9 mouse cellular contexts compared by ENCODE assay signal in genomic region chr7:31041023-31041407, GRCm38 (mm10). TPM values are rescaled to one million over a fixed set of nuclear protein-coding genes. Genes with fewer than 3 reads are reported as not detected.
DNase-seq lines count a peak whose midpoint lies in the region; ATAC-seq and TF ChIP-seq lines count a peak whose summit lies in the region.
"Had no signal": no experiment of that assay in that cellular context is flagged by ENCODE, and none has a peak within 500 bp of the region (broad histone marks: within the 10 kb centered on the region; RNA-seq: fewer than 3 reads in every experiment).

No protein-coding gene starts in this region.

- 41% methylated on average over 8 of the region's 8 CpGs for WGBS in kidney, postnatal 0 days
- WGBS in embryonic facial prominence, embryonic 15.5 days, result 34% methylated on average over 8 of the region's 8 CpGs

- H3K4me1 ChIP-seq in kidney, postnatal 0 days (replicated peaks; ENCODE audit: insufficient read depth, low read length), result peaks cover 10% of the 10 kb centered on the region; the same call in 1 of the 2 replicates
- H3K4me1 ChIP-seq in CH12.LX (ENCODE audit: control insufficient read depth in 1 of 2, insufficient read depth in 2 of 2), result peaks cover 3 to 44% of the 10 kb centered on the region in 2 experiments
- H3K4me1 ChIP-seq in embryonic facial prominence, embryonic 15.5 days, result peaks cover 12% of the 10 kb centered on the region
- peaks cover 87% of the 10 kb centered on the region for H3K4me1 ChIP-seq in megakaryocyte, embryonic 14.5 days

- in situ Hi-C loops in CH12.LX (cut with MboI; ENCODE audit: low pct_ligation_motif_present, low pct_unique_long_range_greater_than_20kb, low sequenced_read_pairs), result no loop called here

- no peaks in the 10 kb centered on the region for H3K79me2 ChIP-seq in CH12.LX (replicated peaks; ENCODE audit: control insufficient read depth, extremely low read depth, insufficient read depth, poor library complexity, severe bottlenecking)

- H3K9me3 ChIP-seq in kidney, postnatal 0 days (replicated peaks; ENCODE audit: low read length), result no peaks in the 10 kb centered on the region
- H3K9me3 ChIP-seq in CH12.LX (replicated peaks; ENCODE audit: low read length), result no peaks in the 10 kb centered on the region
- H3K9me3 ChIP-seq in embryonic facial prominence, embryonic 15.5 days (replicated peaks), result no peaks in the 10 kb centered on the region
- H3K9me3 ChIP-seq in megakaryocyte, embryonic 14.5 days, result peaks cover 4% of the 10 kb centered on the region; the same call in 1 of the 2 replicates

- TF ChIP-seq RAD21 in CH12.LX (IDR thresholded peaks at IDR 0.05; ENCODE audit: low read depth, low read length), result no peak

- TF ChIP-seq POLR2A in CH12.LX (IDR thresholded peaks at IDR 0.05; ENCODE audit: low read depth, low read length), result no peak

- no peak for TF ChIP-seq EP300 in CH12.LX (IDR thresholded peaks at IDR 0.05; ENCODE audit: low read length)

- peak overlapping the region; percentile 61 for H3K4me2 ChIP-seq in kidney, postnatal 0 days (ENCODE audit: low read length)
- peak overlapping the region; percentile 48 for H3K4me2 ChIP-seq in CH12.LX (ENCODE audit: insufficient read depth, low read depth, poor library complexity, severe bottlenecking)
- no peak overlapping the region for H3K4me2 ChIP-seq in embryonic facial prominence, embryonic 15.5 days (replicated peaks)

- H3K4me3 ChIP-seq in kidney, postnatal 0 days (replicated peaks; ENCODE audit: low read depth, low read length), result peak overlapping the region; percentile 27; the same call in 1 of the 2 replicates
- H3K4me3 ChIP-seq in CH12.LX (replicated peaks in 1 of 3; ENCODE audit: low read depth in 2 of 3, low read length in 2 of 3, poor library complexity in 1 of 3), result peak overlapping the region; percentile 58 to 73 (median 71)
- peak overlapping the region; percentile 32; the same call in 1 of the 2 replicates for H3K4me3 ChIP-seq in embryonic facial prominence, embryonic 15.5 days (replicated peaks)
- H3K4me3 ChIP-seq in megakaryocyte, embryonic 14.5 days (replicated peaks), result peak overlapping the region; percentile 91

- no peak for TF ChIP-seq CTCF in kidney, postnatal 0 days (IDR thresholded peaks at IDR 0.05; ENCODE audit: low read depth)
- TF ChIP-seq CTCF in CH12.LX (conservative IDR thresholded peaks at IDR 0.05 in 1 of 2, IDR thresholded peaks at IDR 0.05 in 1 of 2; ENCODE audit: low read depth in 2 of 2, low read length in 2 of 2), result no peak

- H3K27me3 ChIP-seq in kidney, postnatal 0 days (ENCODE audit: insufficient read depth, low read length), result no peaks in the 10 kb centered on the region
- H3K27me3 ChIP-seq in CH12.LX (replicated peaks), result peaks cover 18% of the 10 kb centered on the region
- peaks cover 35% of the 10 kb centered on the region for H3K27me3 ChIP-seq in embryonic facial prominence, embryonic 15.5 days
- H3K27me3 ChIP-seq in megakaryocyte, embryonic 14.5 days (replicated peaks), result peaks cover 17% of the 10 kb centered on the region

- no peaks in the 10 kb centered on the region for H3K36me3 ChIP-seq in kidney, postnatal 0 days (ENCODE audit: insufficient read depth, low read length)
- H3K36me3 ChIP-seq in CH12.LX (replicated peaks in 1 of 2; ENCODE audit: control insufficient read depth in 1 of 2, insufficient read depth in 1 of 2, low read length in 1 of 2), result peaks cover 0 to 32% of the 10 kb centered on the region in 2 experiments
- H3K36me3 ChIP-seq in embryonic facial prominence, embryonic 15.5 days, result no peaks in the 10 kb centered on the region
- H3K36me3 ChIP-seq in megakaryocyte, embryonic 14.5 days (replicated peaks; ENCODE audit: low read length), result peaks cover 46% of the 10 kb centered on the region

- H3K27ac ChIP-seq in kidney, postnatal 0 days, result no peak overlapping the region
- no peak overlapping the region for H3K27ac ChIP-seq in CH12.LX (ENCODE audit: insufficient read depth, low read depth)
- H3K27ac ChIP-seq in embryonic facial prominence, embryonic 15.5 days (replicated peaks), result no peak overlapping the region

- ATAC-seq in kidney, postnatal 0 days (replicated peaks; ENCODE audit: low FRiP score, low read depth), result no peak
- ATAC-seq in embryonic facial prominence, embryonic 15.5 days (ENCODE audit: insufficient number of reproducible peaks, low FRiP score, low TSS enrichment, low read depth), result no peak

- 0 out of 2 replicates have a peak overlapping the region, but pooled peaks have one; percentile 24 for H3K9ac ChIP-seq in kidney, postnatal 0 days (ENCODE audit: low read depth, low read length)
- peak overlapping the region; percentile 26; the same call in 1 of the 2 replicates for H3K9ac ChIP-seq in CH12.LX (ENCODE audit: insufficient read depth, low read depth)
- no peak overlapping the region for H3K9ac ChIP-seq in embryonic facial prominence, embryonic 15.5 days

- DNase-seq in kidney, postnatal 0 days (ENCODE audit: low spot score), result no peak
- no peak for DNase-seq in kidney, postnatal 36 days
- no peak for DNase-seq in CH12.LX (ENCODE audit: extremely low read depth)
- no peak for DNase-seq in adrenal gland, postnatal 25 days
- no peak for DNase-seq in embryo, embryonic 10 days (ENCODE audit: low spot score)
- DNase-seq: cerebellum, postnatal 36 days had no signal

- dilution Hi-C loops in CH12.LX (cut with MboI; ENCODE audit: extremely low pct_ligation_motif_present, extremely low pct_unique_long_range_greater_than_20kb, low sequenced_read_pairs), result no loop called here

TF ChIP-seq in CH12.LX, 34 proteins besides CTCF, POLR2A, EP300 and RAD21:
- TF ChIP-seq MAFK (IDR thresholded peaks at IDR 0.05; ENCODE audit: insufficient replicate concordance, low read length) (no peak), ELF1 (IDR thresholded peaks at IDR 0.05; ENCODE audit: low read depth, low read length) (peak; percentile 42; the same call in 1 of the 2 replicates)

RNA-seq across cellular contexts. Expression of gene Fxyd5, which starts 1.3 kb away (rescaled TPM):
- polyA plus RNA-seq in kidney, postnatal 0 days (2015; fragmentation: Nextera tagmentation; extraction: Ambion mirVana), result 31.5 and 35.9 TPM in 2 replicates
- 71.6 and 73.2 TPM in 2 replicates for total RNA-seq in CH12.LX (2012; rRNA removed)
- 38.3 and 43.8 TPM in 2 replicates for total RNA-seq in CH12.LX (2014; rRNA removed)
- polyA plus RNA-seq in CH12.LX (2012; ENCODE audit: insufficient read length, low read depth), result 96.8 and 124 TPM in 2 replicates
- 43.8 and 46.2 TPM in 2 replicates for polyA plus RNA-seq in embryonic facial prominence, embryonic 15.5 days (2015; fragmentation: Nextera tagmentation; extraction: Ambion mirVana)
- 2,043 and 2,688 TPM in 2 replicates for polyA plus RNA-seq in megakaryocyte, embryonic 14.5 days (2012; ENCODE audit: insufficient read depth, low replicate concordance)
- total RNA-seq in adrenal gland, postnatal 25 days (2021), result 35.9 and 36.5 TPM in 2 replicates

RNA-seq across cellular contexts. Expression of gene Fxyd7, which starts 10.3 kb away (rescaled TPM):
- polyA plus RNA-seq in kidney, postnatal 0 days (2015; fragmentation: Nextera tagmentation; extraction: Ambion mirVana), result 6.1 and 8.5 TPM in 2 replicates
- total RNA-seq in CH12.LX (2012; rRNA removed), result not detected in 2 replicates
- not detected in 2 replicates for total RNA-seq in CH12.LX (2014; rRNA removed)
- polyA plus RNA-seq in CH12.LX (2012; ENCODE audit: insufficient read length, low read depth), result not detected in 2 replicates
- polyA plus RNA-seq in embryonic facial prominence, embryonic 15.5 days (2015; fragmentation: Nextera tagmentation; extraction: Ambion mirVana), result 10.6 and 12.3 TPM in 2 replicates
- polyA plus RNA-seq in megakaryocyte, embryonic 14.5 days (2012; ENCODE audit: insufficient read depth, low replicate concordance), result 1.0 TPM in 1 of 2 replicates, not detected in the other
- total RNA-seq in adrenal gland, postnatal 25 days (2021), result 0.55 TPM in 1 of 2 replicates, not detected in the other

RNA-seq across cellular contexts. Expression of gene Fxyd1, which starts 16.0 kb away (rescaled TPM):
- 62.0 and 76.3 TPM in 2 replicates for polyA plus RNA-seq in kidney, postnatal 0 days (2015; fragmentation: Nextera tagmentation; extraction: Ambion mirVana)
- not detected in 2 replicates for total RNA-seq in CH12.LX (2012; rRNA removed)
- total RNA-seq in CH12.LX (2014; rRNA removed), result not detected in 2 replicates
- not detected in 2 replicates for polyA plus RNA-seq in CH12.LX (2012; ENCODE audit: insufficient read length, low read depth)
- polyA plus RNA-seq in embryonic facial prominence, embryonic 15.5 days (2015; fragmentation: Nextera tagmentation; extraction: Ambion mirVana), result 115 and 119 TPM in 2 replicates
- not detected in 2 replicates for polyA plus RNA-seq in megakaryocyte, embryonic 14.5 days (2012; ENCODE audit: insufficient read depth, low replicate concordance)
- total RNA-seq in adrenal gland, postnatal 25 days (2021), result 151 and 212 TPM in 2 replicates

RNA-seq across cellular contexts. Expression of gene Lgi4, which starts 18.1 kb away (rescaled TPM):
- polyA plus RNA-seq in kidney, postnatal 0 days (2015; fragmentation: Nextera tagmentation; extraction: Ambion mirVana), result 0.24 and 0.34 TPM in 2 replicates
- total RNA-seq in CH12.LX (2012; rRNA removed) (not detected in 2 replicates), CH12.LX (2014; rRNA removed) (not detected in 2 replicates)
- not detected in 2 replicates for polyA plus RNA-seq in CH12.LX (2012; ENCODE audit: insufficient read length, low read depth)
- 1.7 and 2.1 TPM in 2 replicates for polyA plus RNA-seq in embryonic facial prominence, embryonic 15.5 days (2015; fragmentation: Nextera tagmentation; extraction: Ambion mirVana)
- 0.23 and 0.67 TPM in 2 replicates for polyA plus RNA-seq in megakaryocyte, embryonic 14.5 days (2012; ENCODE audit: insufficient read depth, low replicate concordance)
- total RNA-seq in adrenal gland, postnatal 25 days (2021), result 3.7 and 3.8 TPM in 2 replicates

RNA-seq across cellular contexts. Expression of gene Fxyd3, which starts 35.5 kb away (rescaled TPM):
- polyA plus RNA-seq in kidney, postnatal 0 days (2015; fragmentation: Nextera tagmentation; extraction: Ambion mirVana), result 16.9 and 22.5 TPM in 2 replicates
- total RNA-seq in CH12.LX (2012; rRNA removed) (not detected in 2 replicates), CH12.LX (2014; rRNA removed) (not detected in 2 replicates)
- polyA plus RNA-seq in CH12.LX (2012; ENCODE audit: insufficient read length, low read depth), result 0.08 TPM in 1 of 2 replicates, not detected in the other
- 108 and 127 TPM in 2 replicates for polyA plus RNA-seq in embryonic facial prominence, embryonic 15.5 days (2015; fragmentation: Nextera tagmentation; extraction: Ambion mirVana)
- polyA plus RNA-seq in megakaryocyte, embryonic 14.5 days (2012; ENCODE audit: insufficient read depth, low replicate concordance), result not detected in 2 replicates
- total RNA-seq in adrenal gland, postnatal 25 days (2021), result 0.73 and 1.9 TPM in 2 replicates
- total RNA-seq: layer of hippocampus, postnatal 25 days had no signal

Comparison
In these comparisons a context has a peak if more than half of its experiments do, and no peak if none do; other contexts are left out.
1. H3K4me3 ChIP-seq: peak in every context shown above with its lines; median percentile 91 in megakaryocyte, embryonic 14.5 days; 71 in CH12.LX; 32 in embryonic facial prominence, embryonic 15.5 days; 27 in kidney, postnatal 0 days.
2. RNA of gene Fxyd5, which starts 1.3 kb away (polyA plus RNA-seq): 2,043 to 2,688 TPM in megakaryocyte, embryonic 14.5 days; 96.8 to 124 TPM in CH12.LX, 43.8 to 46.2 TPM in embryonic facial prominence, embryonic 15.5 days and 31.5 to 35.9 TPM in kidney, postnatal 0 days; every median in the first group is over 10 times any median in the second.
3. RNA of gene Fxyd1, which starts 16.0 kb away (polyA plus RNA-seq): 115 to 119 TPM in embryonic facial prominence, embryonic 15.5 days and 62.0 to 76.3 TPM in kidney, postnatal 0 days; not detected in CH12.LX and not detected in megakaryocyte, embryonic 14.5 days; every median in the first group is over 10 times any median in the second.